Mouse (Mus musculus) Patski (cell line): ENCODE data around the gene Lig1. TPM values are rescaled to one million over a fixed set of nuclear protein-coding genes. Genes with fewer than 3 reads are reported as not detected.

Source experiments
- ATAC-seq: fragments of 100-300 bp; one replicate; pipeline ENCODE4 v1.8.0; 2021
- CTCF ChIA-PET: fragments of 350-600 bp; sonication (Branson Sonifier 250); formaldehyde crosslinking; loops from one replicate; lab custom pipeline; 2022; ENCODE audit warnings: inconsistent platforms; lab: Charles Lee
- POLR2A ChIA-PET: fragments of 350-600 bp; sonication (Branson Sonifier 250); formaldehyde crosslinking; loops from one replicate; lab custom pipeline; 2022; ENCODE audit warnings: antibody characterized with exemption, inconsistent platforms; lab: Charles Lee
- DNase-seq: peaks from one replicate; pipeline ENCODE4 v3.0.0-alpha.2; 2011; ENCODE audit warnings: low read depth, low spot score
- H3K27me3 ChIP-seq: fragments of 371-371 bp; one replicate; pipeline ENCODE4 v1.5.1; 2021
- CTCF ChIP-seq: fragments of 100-300 bp; IDR thresholded peaks from one replicate; pipeline ENCODE4 v1.5.1; 2021
- in situ Hi-C: fragments of 300-500 bp; cut with MboI; formaldehyde crosslinking; loops from 3 replicates; pipeline ENCODE4 v1.11.1; 2018; ENCODE audit warnings: low pct_unique_long_range_greater_than_20kb, mixed read lengths
- polyA plus RNA-seq: library from polyadenylated mRNA; unstranded; gene quantifications from one replicate; pipeline ENCODE4 v1.2.3, GENCODE M21; 2021

The Lig1 gene
- polyA plus RNA-seq, 1 experiment from 2014 or later, result 33.2 TPM

- peak; percentile 60 for ATAC-seq
- ChIA-PET CTCF (interaction anchor here (0.6 to 3.5 kb wide), 7 partner anchors 8 to 223 kb away, joined by 3 to 32 read pairs (median 7); partner anchors contain the start of gene Lig1), POLR2A (no interaction called here)
- in situ Hi-C loops, result loop anchor here (5.0 to 10.0 kb wide), 2 partner anchors 224 to 1026 kb away; no protein-coding TSS in a partner anchor
- no peaks in the 10 kb centered on the region for H3K27me3 ChIP-seq
- peak; percentile 79 for TF ChIP-seq CTCF
- DNase-seq, result no peak
These were observed 11.5 kb downstream of the Lig1 start for GRCm38 (mm10) chr7:13288621-13289020.

DNA sequence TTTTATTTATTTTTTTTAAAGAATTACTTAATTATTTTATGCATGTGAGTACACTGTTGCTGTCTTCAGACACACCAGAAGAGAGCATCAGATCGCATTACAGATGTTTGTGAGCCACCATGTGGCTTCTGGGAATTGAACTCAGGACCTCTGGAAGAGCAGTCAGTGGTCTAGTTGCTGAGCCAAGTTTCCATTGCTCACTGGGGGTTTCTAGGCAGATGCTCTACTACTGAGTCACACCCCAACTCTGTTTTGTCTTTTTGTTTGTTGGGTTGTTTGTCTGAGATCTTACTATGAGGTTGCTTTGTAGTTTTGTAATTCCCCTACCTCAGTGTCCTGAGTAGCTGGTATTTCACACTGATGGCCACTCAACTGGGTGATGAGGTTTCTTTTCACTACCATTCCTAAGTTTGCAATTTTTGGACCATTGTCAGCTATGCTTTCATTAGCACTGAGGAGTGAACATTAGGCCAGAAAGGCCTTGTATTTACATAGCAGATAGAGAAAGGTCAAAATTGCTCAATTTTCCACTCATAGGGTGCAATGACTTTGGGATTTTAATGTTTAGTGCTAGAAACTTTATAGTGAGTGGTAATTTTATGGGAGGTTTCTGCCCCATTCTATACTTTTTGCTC is 13.1 kb downstream of the Lig1 start:
- ATAC-seq (no peak), DNase-seq (no peak)
- no peaks in the 10 kb centered on the region for H3K27me3 ChIP-seq
- in situ Hi-C loops, result no loop called here
- ChIA-PET POLR2A (interaction anchor here (0.8 kb wide), 1 partner anchor 25 kb away, joined by 3 read pairs; no protein-coding TSS in a partner anchor), CTCF (interaction anchor here (1.4 to 3.5 kb wide), 2 partner anchors 18 to 221 kb away, joined by 3 to 32 read pairs; no protein-coding TSS in a partner anchor)
- TF ChIP-seq CTCF, result no peak

DNA sequence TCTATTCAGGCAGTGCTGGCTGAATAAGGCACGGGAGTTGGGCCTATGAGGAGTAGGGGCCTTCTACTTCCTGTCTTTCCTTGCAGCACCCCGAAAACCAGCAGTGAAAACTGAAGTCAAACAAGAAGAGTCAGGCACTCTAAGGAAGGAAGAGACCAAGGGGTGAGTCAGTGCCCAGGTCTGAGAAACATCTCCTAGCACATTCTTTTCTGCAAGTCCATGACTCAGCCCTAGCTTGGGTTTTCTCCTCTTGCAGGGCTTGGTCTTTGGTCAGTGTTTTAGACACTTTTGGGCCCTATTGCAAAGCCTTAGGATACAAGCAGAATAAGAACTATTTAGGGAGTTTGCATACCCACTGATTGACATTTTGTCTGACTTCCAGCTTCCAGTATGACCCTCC is 14.3 kb downstream of the Lig1 start:
- in situ Hi-C loops, result no loop called here
- H3K27me3 ChIP-seq, result no peaks in the 10 kb centered on the region
- CTCF ChIA-PET, result interaction anchor here (1.3 to 1.4 kb wide), 2 partner anchors 21 to 220 kb away, joined by 3 to 6 read pairs; no protein-coding TSS in a partner anchor
- POLR2A ChIA-PET, result interaction anchor here (0.6 kb wide), 1 partner anchor 24 kb away, joined by 3 read pairs; no protein-coding TSS in a partner anchor
- ATAC-seq, result peak; percentile 97
- DNase-seq, result no peak
- TF ChIP-seq CTCF, result no peak

DNA sequence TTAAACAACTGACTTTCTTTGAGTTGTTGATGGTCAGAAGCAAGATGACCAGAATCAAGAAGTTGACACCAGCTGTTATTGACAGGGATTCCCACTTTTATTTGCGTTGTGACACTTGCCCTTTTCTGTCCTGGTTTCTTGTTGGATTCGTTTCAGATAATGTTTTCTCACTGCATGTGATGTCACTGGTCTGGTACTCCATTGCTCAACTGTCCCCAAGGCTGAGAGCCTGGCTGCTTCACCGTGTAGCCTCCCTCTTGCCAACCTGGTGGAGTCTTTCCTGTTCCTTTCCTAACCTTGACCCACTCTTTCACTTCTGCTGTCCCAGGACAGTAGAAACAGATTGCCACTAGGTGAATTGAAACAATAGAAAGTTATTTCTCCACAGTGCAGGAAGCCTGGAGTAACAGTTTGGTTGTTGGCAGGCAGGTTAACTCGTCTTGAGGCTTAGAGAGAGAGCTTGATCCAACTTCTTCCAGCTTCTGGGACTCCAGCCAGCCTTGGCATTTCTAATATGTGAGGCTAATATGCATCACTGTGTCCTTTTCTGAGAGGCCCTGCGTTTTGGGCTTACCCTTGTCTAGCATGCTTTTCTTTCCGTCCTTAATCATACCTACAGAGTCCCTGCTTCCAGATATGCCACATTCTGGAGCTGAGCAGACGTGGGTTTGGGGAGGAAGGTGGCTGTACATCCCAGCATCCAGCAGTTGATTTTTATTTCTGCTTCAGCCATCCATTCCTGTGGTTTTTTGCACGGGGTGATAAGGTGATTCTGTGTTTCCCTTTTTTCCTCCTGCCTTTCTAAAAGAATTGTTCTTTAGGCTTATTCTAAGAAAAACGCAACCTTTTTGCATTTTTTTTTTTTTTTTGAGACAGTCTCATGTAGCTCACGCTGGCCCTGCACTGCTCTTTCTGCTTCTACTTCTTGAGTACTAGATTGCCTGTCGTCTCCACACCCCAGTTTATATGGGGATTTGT is 17.1 kb downstream of the Lig1 start:
- in situ Hi-C loops, result no loop called here
- ChIA-PET POLR2A (no interaction called here), CTCF (interaction anchor here (1.3 to 1.9 kb wide), 3 partner anchors 9 to 17 kb away, joined by 3 to 5 read pairs (median 4); no protein-coding TSS in a partner anchor)
- no peak for TF ChIP-seq CTCF
- H3K27me3 ChIP-seq, result no peaks in the 10 kb centered on the region
- no peak for DNase-seq
- no peak for ATAC-seq

- no peak for ATAC-seq
- ChIA-PET CTCF (interaction anchor here (1.9 kb wide), 1 partner anchor 16 kb away, joined by 5 read pairs; no protein-coding TSS in a partner anchor), POLR2A (no interaction called here)
These were observed 18.2 kb downstream of the Lig1 start for GRCm38 (mm10) chr7:13295256-13295655.

DNA sequence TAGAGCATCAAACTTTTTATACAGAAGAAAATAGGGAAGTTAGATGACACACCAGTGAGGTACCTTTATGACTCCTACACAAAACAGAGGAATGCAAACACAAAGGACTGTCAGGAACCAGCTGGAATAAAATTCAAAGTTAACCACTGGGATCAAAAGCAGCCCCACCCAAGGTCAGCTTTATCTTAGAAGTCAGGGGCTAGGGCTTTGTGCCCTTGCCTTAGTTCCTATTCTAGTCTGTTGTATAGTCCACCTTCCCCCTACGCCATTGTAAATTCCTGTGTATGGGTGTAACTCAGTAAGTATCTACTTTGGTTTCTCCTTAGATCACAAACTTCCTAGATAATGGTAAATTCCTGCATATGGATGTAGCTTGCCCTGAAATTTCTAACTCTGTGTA is 20.6 kb downstream of the Lig1 start:
- CTCF ChIA-PET, result interaction anchor here (1.1 kb wide), 1 partner anchor 9 kb away, joined by 4 read pairs; no protein-coding TSS in a partner anchor
- ATAC-seq (no peak), DNase-seq (no peak)
- in situ Hi-C loops, result no loop called here
- H3K27me3 ChIP-seq, result no peaks in the 10 kb centered on the region
- TF ChIP-seq CTCF, result no peak
- POLR2A ChIA-PET, result no interaction called here

More at GRCm38 (mm10) chr7:13295256-13295655, 18.2 kb downstream of the Lig1 start:
- in situ Hi-C loops, result no loop called here
- no peak for DNase-seq
- TF ChIP-seq CTCF, result no peak
- H3K27me3 ChIP-seq, result no peaks in the 10 kb centered on the region

DNA sequence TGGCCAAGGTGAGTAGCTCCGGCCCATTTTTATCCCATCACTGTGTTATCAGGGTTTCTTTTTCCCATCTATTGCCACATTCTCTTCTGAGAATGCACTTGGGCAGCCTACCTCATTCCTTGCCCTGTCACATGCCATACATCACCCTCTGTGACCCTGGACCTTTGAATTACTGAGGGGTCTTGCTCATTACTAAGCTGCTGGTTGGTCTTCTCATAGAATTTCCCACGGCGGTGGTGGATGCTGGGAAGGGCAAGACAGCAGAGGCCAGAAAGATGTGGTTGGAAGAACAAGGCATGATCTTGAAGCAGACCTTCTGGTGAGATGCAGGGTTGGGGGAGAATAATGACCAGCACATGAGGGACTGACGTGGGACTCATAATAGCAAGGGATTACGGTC is 21.7 kb downstream of the Lig1 start:
- ChIA-PET POLR2A (no interaction called here), CTCF (no interaction called here)
- no peaks in the 10 kb centered on the region for H3K27me3 ChIP-seq
- ATAC-seq, result no peak
- DNase-seq, result no peak
- in situ Hi-C loops, result no loop called here
- TF ChIP-seq CTCF, result no peak

DNA sequence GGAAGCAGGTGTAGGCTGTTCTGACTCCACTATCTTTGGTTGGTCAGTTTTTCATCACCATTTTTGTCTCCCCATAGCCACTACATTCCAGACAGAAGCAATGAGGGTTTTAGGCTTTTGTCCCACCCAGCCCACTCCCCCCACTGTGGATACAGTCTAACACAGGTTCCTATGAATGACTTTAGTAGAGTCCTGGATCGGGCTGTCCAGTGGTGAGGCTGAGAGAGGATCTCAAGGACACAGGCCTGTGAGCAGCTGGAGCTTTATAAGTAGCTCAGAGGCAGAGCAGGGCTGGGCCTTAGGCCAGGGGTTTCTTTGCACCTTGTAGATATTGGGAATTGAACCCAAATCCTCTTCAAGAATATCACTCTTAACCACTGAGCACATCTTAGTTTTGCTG is 24.6 kb downstream of the Lig1 start:
- DNase-seq (no peak), ATAC-seq (no peak)
- no peak for TF ChIP-seq CTCF
- in situ Hi-C loops, result no loop called here
- ChIA-PET CTCF (no interaction called here), POLR2A (no interaction called here)
- H3K27me3 ChIP-seq, result no peaks in the 10 kb centered on the region

DNA sequence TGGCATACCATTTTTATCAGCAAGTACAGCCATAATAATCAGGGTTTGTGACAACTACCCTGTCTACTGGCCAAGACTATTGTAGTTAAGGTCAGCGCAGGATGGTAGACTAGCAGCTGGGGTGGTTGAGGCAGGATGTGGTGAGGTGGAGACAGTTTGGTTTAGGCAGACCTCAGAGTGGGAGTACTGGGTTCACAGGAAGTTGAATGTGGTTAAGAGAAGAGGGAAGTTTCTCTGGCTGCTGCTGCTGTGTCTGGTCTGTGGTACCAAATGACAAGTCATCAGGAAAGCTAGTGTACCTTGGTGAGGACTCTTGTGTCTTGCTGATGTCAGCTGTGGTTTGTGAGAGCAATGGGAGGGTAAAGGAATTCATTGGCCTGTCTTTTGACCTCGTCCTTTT is 25.7 kb downstream of the Lig1 start:
- ChIA-PET POLR2A (interaction anchor here (1.0 kb wide), 1 partner anchor 11 kb away, joined by 3 read pairs; no protein-coding TSS in a partner anchor), CTCF (no interaction called here)
- H3K27me3 ChIP-seq, result no peaks in the 10 kb centered on the region
- in situ Hi-C loops, result no loop called here
- no peak for TF ChIP-seq CTCF
- DNase-seq, result no peak
- no peak for ATAC-seq

DNA sequence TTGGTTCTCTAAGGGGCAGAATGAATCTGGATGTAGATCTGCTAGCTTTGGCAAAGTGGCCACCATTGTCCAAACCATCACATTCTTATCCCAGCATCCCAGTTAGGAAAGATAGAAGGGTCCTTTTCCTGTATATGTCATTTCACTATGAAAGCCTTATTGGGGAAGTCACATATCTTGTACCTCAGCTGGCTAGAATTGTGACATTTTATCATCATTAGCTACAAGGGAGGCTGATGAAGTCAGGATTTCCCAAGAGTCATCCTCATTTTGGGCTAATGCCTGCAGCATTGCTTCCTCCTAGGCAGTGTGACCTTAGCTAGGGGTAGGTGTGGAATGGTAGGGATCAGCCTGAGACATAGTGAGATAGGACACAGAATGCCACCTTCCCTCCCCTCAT is 26.3 kb downstream of the Lig1 start:
- no peak for TF ChIP-seq CTCF
- in situ Hi-C loops, result no loop called here
- DNase-seq, result no peak
- CTCF ChIA-PET, result interaction anchor here (1.0 kb wide), 1 partner anchor 11 kb away, joined by 3 read pairs; no protein-coding TSS in a partner anchor
- no peak for ATAC-seq
- H3K27me3 ChIP-seq, result no peaks in the 10 kb centered on the region
- POLR2A ChIA-PET, result interaction anchor here (1.0 kb wide), 1 partner anchor 10 kb away, joined by 3 read pairs; no protein-coding TSS in a partner anchor
